Mouse (Mus musculus) liver (tissue): ENCODE measurements around the gene Nme2.
A peak's percentile ranks its signal among the peaks of the same experiment; 100 is the strongest.
"Not testable (repeated sequence)": the region's sequence is repeated elsewhere in the genome, so short reads cannot be mapped to it uniquely, and the experiment has no call there.

Source experiments
- DNase-seq: peaks from one replicate; pipeline ENCODE4 v3.0.0-alpha.2; 2020; ENCODE audit warnings: mixed read lengths

Gene Nme2

DNA sequence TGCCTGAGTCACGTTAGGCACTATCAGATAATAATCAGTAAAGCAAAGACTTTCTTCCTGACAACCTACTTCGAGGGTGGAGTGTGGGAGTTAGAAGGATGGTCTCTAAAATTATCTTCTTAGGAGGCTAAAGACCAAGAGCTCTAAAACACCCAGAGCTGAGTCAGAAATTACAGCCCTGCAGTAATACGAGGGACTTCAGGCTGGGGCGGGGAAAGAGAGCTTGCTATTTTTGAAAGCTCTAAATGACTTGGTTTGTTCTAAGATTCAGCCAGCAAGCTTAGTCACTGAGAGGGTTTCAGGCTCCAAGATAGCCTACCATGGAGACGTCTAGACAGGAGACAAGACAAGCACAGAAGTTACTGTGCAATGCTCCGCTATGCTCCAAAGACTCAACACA, 9.3 kb upstream of the Nme2 start:
- DNase-seq = no peak

DNA sequence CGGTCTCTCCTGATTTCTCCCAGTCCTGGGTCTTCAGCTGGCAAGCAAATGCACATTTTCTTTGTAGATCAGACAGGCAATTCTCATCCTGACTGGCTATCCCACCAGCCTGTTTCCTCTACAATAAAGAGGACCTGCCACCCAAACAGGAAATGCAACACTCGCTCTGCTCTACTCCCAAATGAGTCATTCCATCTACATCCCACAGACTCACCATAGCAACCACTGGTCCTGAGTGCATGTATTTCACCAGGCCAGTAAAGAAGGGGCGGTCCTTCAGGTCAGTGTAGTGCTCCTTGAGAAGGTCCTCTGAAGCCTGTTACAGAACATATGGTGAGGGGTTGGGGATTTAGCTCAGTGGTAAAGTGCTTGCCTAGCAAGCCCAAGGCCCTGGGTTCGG, 7.0 kb upstream of the Nme2 start:
- DNase-seq = no peak

DNA sequence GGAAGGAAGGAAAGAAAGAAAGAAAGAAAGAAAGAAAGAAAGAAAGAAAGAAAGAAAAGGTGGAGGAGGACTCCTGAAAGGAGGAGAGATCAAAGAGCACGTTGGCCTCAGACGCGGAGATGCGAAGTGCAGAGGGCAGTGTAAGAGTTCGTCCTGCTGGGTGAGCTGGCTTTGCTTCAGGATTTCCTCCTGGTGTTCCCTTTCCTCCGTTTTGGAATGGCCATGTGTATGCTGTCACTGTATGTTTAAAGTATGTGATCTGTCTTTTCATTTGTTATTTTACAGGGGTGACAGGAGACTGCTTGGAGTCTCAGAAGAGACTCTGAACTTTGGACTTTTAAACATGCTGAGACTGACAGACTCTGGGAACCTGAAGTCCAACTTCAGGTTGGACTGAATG, 5.4 kb upstream of the Nme2 start:
- no peak for DNase-seq

- DNase-seq = no peak
Measured at GRCm38 (mm10) chr11:93957746-93958145, 1.7 kb upstream of the Nme2 start.

- DNase-seq = no peak
Measured at GRCm38 (mm10) chr11:93957031-93957555, 1.0 kb upstream of the Nme2 start.

- peak; percentile 91 for DNase-seq
Measured at GRCm38 (mm10) chr11:93955256-93956150, 556 bp downstream of the Nme2 start.

DNA sequence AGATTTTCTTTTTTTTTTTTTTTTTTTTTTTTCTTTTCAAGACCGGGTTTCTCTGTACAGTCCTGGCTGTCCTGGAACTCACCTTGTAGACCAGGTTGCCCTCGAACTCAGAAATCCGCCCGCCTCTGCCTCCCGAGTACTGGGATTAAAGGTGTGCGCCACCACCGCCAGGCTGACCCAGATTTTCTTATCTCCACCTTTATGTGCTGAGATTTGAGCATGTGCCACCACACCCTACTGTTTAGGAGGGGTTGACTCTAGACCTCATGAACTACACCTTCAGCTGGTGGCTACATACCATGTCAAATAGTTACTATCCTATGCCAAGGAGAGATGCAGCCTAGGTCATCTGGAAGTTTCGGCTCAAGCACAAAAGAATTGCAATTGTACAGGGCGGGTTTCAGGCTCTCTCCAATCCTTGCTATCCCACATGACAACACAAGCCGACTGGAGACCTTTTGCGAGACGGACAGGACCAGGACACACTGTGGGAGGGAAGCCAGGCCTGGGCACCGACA, 1.3 kb downstream of the Nme2 start:
- no peak for DNase-seq

DNA sequence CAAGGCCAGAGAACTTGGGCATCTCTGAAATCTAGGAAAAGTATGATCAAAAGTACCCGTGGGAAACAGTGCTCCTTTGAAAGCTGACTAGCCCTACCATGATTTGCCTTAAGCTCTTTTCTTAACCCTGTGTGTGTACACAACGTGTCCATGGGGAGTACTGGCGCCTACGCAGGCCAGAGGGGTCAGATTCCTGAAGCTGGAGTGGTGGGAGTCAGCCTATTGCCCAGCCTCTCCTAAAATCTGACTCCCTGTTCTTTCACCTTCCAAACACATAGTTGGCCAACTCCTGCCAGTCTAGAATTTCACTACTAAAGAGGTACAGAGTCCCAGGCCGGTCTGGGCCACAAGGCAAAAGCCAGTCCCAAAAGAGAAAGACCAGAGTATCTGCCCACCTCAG, 3.7 kb downstream of the Nme2 start:
- DNase-seq = no peak

GRCm38 (mm10) chr11:93950045-93950444, 6.0 kb downstream of the Nme2 start:
- no peak for DNase-seq

DNA sequence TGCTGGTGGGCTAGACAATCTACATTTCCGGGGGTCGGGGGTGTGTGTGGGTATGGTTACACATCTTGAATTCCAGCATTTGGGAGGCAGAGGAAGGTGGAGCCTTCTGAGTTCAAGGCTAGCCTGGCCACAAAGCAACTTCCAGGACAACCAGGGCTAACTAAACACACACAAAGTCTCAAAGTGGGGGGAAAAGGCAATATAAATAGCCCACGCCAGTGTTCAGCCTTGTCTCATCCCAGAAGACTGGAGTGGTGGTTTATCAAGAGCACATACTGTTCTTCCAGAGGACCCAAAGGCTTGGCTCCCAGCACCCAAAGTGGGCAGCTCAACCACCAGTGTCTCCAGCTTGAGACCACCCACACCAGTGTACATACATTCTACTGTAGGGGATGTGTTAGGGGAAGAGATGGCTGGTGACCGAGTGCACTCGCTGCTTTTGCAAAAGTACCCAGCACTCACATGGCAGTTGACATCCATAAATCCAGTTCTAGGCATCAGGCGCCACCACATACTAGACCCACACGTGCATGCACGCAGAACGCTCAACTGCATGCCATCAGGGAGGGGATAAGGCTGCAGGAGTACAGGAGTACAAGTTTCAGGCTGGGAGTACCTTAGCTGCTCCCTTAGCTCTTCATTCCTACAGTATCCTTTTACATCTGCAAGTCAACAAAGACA, 7.0 kb downstream of the Nme2 start:
- no peak for DNase-seq

- DNase-seq = no peak
Measured at GRCm38 (mm10) chr11:93944986-93945385, 11.1 kb downstream of the Nme2 start.

- DNase-seq = no peak
Measured at GRCm38 (mm10) chr11:93940906-93941305, 15.2 kb downstream of the Nme2 start.

DNA sequence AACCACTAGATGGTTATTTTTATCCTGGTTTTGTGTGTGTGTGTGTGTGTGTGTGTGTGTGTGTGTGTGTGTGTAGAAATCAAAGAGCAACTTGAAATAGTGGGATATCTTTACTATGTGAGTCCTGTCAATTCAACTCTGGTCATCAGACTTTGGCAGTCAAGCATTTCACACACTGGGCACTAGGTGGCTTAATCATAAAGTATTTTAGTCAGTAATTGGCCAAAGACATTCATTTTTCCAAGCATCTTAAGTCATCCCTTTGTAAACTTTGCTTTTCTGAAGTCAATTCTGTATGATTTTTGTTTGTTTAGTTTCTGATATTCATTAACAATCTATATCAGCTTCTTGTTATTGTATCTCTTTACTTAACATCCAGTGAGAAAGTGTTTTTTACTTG, 27.0 kb downstream of the Nme2 start:
- no peak for DNase-seq

- not testable (repeated sequence) for DNase-seq
Measured at GRCm38 (mm10) chr11:93915019-93915418, 41.0 kb downstream of the Nme2 start.

DNA sequence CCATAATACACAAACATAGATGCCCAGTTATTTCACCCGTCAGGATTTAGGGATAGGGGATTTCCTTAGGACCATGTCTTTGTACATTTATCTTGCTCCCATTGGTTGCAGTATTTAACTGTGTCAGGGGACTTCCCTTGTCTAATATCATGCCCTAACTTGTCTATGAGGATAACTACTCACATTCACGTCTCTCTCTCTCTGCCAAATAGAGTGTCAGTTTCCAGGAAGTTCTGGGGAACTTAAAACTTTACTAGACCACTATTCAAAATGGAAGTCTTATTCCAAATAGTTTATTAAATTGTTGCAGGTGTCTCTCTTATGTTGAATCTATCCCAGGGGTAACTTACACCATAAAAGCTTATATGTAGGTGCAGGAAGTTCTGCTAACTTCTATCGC, 44.5 kb downstream of the Nme2 start:
- DNase-seq = no peak

DNA sequence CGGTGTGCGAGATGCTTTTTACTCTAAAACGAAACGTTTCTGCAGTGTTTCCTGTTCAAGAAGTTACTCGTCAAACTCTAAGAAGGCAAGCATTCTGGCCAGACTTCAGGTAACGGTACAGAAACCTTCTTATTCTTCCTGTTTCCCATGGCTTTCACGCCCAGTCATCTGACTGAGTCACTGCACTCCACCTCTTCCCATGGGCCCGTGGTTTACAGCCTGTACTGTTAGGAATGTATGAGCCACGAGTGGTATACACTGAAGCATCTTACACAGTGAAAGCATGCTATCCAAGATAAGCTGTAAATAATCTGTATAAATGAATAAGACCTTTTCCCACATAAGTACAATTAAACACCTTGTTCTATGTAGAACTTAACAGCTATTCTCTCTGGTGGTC, 47.2 kb downstream of the Nme2 start:
- DNase-seq = no peak

- no peak for DNase-seq
Measured at GRCm38 (mm10) chr11:93907839-93908238, 48.2 kb downstream of the Nme2 start.

DNA sequence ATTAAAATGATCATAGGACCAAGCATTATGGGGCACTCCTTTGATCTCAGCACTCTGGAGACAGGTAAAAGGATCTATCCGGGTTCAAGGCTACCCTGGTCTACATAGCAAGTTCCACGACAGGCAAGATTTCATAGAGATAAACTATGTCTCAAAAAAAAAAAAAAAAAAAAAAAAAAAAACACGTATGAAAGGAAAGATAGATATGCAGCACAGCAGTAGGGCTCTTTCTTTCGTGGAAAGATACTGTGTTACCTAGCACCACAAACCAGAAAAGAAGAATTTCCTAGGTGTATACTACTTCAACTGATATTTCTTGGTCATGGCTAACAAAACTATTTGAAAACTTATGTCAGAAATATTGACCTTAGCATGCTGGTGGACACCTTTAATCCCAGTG, 49.2 kb downstream of the Nme2 start:
- no peak for DNase-seq
